ENCODE assay signal across 7 mouse cellular contexts in the genomic region with DNA sequence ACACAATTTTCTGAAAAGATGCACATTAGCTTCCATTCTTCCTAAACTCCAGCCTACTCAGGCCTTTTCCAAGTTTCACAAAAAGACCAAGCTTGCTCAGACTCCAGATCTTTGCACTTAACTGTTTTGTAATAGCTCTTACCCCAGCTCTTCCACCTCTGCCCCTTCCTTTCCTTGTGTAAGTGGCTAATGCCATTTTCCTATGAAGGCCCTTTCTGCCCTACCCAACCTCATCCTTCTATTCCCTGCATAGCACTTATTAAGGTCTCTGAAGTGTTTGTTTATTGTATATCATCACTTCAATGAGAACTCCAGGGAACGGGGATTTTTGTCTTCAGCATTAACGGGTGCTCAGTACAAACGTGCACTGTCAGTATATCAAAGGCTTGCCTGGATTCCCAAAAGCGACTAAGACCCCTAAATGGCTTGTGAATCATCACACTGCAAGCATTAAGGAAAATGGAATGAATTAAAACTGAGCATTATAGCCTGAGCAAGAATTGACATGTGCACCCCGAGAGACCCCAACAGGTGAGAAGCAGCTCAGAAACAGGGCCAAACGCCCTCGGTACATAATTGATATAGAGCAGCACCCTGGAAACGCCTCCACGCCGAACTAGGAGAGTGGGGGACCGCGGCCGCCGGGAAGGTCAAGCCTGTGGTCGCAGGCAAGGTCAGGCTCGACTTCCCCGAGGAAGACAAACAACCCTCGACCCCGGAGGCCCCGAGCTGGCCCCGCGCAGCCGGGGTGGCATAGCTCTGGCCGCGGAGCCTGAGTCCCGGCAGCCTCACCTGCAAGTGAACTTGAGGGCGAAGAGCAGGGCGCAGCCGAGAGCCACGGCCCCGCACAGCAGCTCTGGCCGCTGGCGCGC. TPM values are rescaled to one million over a fixed set of nuclear protein-coding genes. Genes with fewer than 3 reads are reported as not detected.
DNase-seq lines count a peak whose midpoint lies in the region; ATAC-seq and TF ChIP-seq lines count a peak whose summit lies in the region.

No protein-coding gene starts in this region.

- DNase-seq in lung, adult 2 months = peak; percentile 12
- no peak for DNase-seq in lung, postnatal 14 days
- DNase-seq in forebrain, embryonic 14.5 days (ENCODE audit: low spot score) = peak; percentile 20
- DNase-seq in limb, embryonic 10.5 days (ENCODE audit: low spot score) = no peak
- no peak for DNase-seq in ovary, postnatal 14 days (ENCODE audit: low spot score)

- TF ChIP-seq CTCF in lung, adult 2 months (IDR thresholded peaks at IDR 0.05; ENCODE audit: insufficient read depth, low read length) = no peak

- H3K79me2 ChIP-seq in myocyte (ENCODE audit: control insufficient read depth, insufficient read depth) = peaks cover 44% of the 10 kb centered on the region

- ATAC-seq in forebrain, embryonic 14.5 days = no peak; the same call in none of the 2 replicates

- peak overlapping the region; percentile 82 for H3K27ac ChIP-seq in brown adipose tissue, adult 24 weeks (replicated peaks; ENCODE audit: low read depth, low read length)
- peak overlapping the region; percentile 89 for H3K27ac ChIP-seq in forebrain, embryonic 14.5 days (ENCODE audit: low read depth, low read length)
- H3K27ac ChIP-seq in limb, embryonic 10.5 days = peak overlapping the region; percentile 95

- H3K4me3 ChIP-seq in lung, adult 2 months (replicated peaks; ENCODE audit: extremely low read depth, low read depth, low read length) = peak overlapping the region; percentile 67
- peak overlapping the region; percentile 95 for H3K4me3 ChIP-seq in brown adipose tissue, adult 24 weeks (ENCODE audit: insufficient read depth, low read depth, low read length)
- H3K4me3 ChIP-seq in forebrain, embryonic 14.5 days (ENCODE audit: low read depth, low read length) = peak overlapping the region; percentile 93
- peak overlapping the region; percentile 93 for H3K4me3 ChIP-seq in limb, embryonic 10.5 days
- H3K4me3 ChIP-seq in myocyte = peak overlapping the region; percentile 40

- no peaks in the 10 kb centered on the region for H3K9me3 ChIP-seq in forebrain, embryonic 14.5 days (replicated peaks; ENCODE audit: control insufficient read depth, low read length)
- H3K9me3 ChIP-seq in limb, embryonic 10.5 days (replicated peaks) = no peaks in the 10 kb centered on the region

- peak overlapping the region; percentile 92 for H3K9ac ChIP-seq in forebrain, embryonic 14.5 days (ENCODE audit: low read length)

- H3ac ChIP-seq in myocyte (ENCODE audit: control insufficient read depth, insufficient read length) = peak overlapping the region; percentile 51

- TF ChIP-seq POLR2A in lung, adult 2 months (IDR thresholded peaks at IDR 0.05; ENCODE audit: borderline replicate concordance, extremely low read depth, low read depth, low read length) = no peak
- TF ChIP-seq POLR2A in myocyte (IDR thresholded peaks at IDR 0.05; ENCODE audit: insufficient read length, low read depth) = no peak

- peaks cover 9% of the 10 kb centered on the region for H3K4me1 ChIP-seq in lung, adult 2 months (ENCODE audit: control insufficient read depth, insufficient read depth, low read length)
- H3K4me1 ChIP-seq in brown adipose tissue, adult 24 weeks (ENCODE audit: control insufficient read depth, insufficient read depth, insufficient read length, low read length) = peaks cover 6% of the 10 kb centered on the region; the same call in 1 of the 2 replicates
- peaks cover 17% of the 10 kb centered on the region for H3K4me1 ChIP-seq in forebrain, embryonic 14.5 days (ENCODE audit: control insufficient read depth, insufficient read depth, low read length)
- H3K4me1 ChIP-seq in limb, embryonic 10.5 days = peaks cover 26% of the 10 kb centered on the region

- H3K27me3 ChIP-seq in forebrain, embryonic 14.5 days (replicated peaks; ENCODE audit: control insufficient read depth, insufficient read depth, low read length) = no peaks in the 10 kb centered on the region
- H3K27me3 ChIP-seq in limb, embryonic 10.5 days (ENCODE audit: low read depth, poor library complexity, severe bottlenecking) = no peaks in the 10 kb centered on the region
- H3K27me3 ChIP-seq in myocyte (ENCODE audit: control insufficient read depth, insufficient read depth, insufficient read length) = no peaks in the 10 kb centered on the region

- peaks cover 13% of the 10 kb centered on the region for H3K36me3 ChIP-seq in forebrain, embryonic 14.5 days (ENCODE audit: control insufficient read depth, insufficient read depth, low read length)
- peaks cover 19% of the 10 kb centered on the region for H3K36me3 ChIP-seq in limb, embryonic 10.5 days
- H3K36me3 ChIP-seq in myocyte (ENCODE audit: control insufficient read depth, insufficient read depth) = peaks cover 12% of the 10 kb centered on the region

- peak overlapping the region; percentile 79 for H3K4me2 ChIP-seq in forebrain, embryonic 14.5 days (ENCODE audit: low read length)
- peak overlapping the region; percentile 66 for H3K4me2 ChIP-seq in myocyte (ENCODE audit: low read depth)

- WGBS in lung, adult 2 months = under 1% methylated on average over 34 of the region's 34 CpGs
- WGBS in forebrain, embryonic 14.5 days = under 1% methylated on average over 34 of the region's 34 CpGs
- WGBS in limb, embryonic 10.5 days = under 1% methylated on average over 30 of the region's 34 CpGs

TF ChIP-seq in myocyte, 11 proteins besides CTCF, POLR2A, EP300 and RAD21:
- TF ChIP-seq MAX (IDR thresholded peaks at IDR 0.05; ENCODE audit: low read depth) = no peak
- TF ChIP-seq TCF3 (IDR thresholded peaks at IDR 0.05; ENCODE audit: insufficient read length, low read depth) = no peak
- TF ChIP-seq SRF (IDR thresholded peaks at IDR 0.05; ENCODE audit: control insufficient read depth, insufficient read length, low read depth) = no peak
- no peak for TF ChIP-seq MYOD1 (IDR thresholded peaks at IDR 0.05; ENCODE audit: control insufficient read depth in 1 of 3, insufficient read length in 2 of 3, low read depth in 2 of 3)
- no peak for TF ChIP-seq USF1 (IDR thresholded peaks at IDR 0.05; ENCODE audit: low read depth)
- no peak for TF ChIP-seq MYOG (IDR thresholded peaks at IDR 0.05; ENCODE audit: control insufficient read depth in 1 of 3, insufficient read depth in 1 of 3, insufficient read length in 2 of 3, low read depth in 2 of 3)
- no peak for TF ChIP-seq REST (IDR thresholded peaks at IDR 0.05; ENCODE audit: insufficient read depth, insufficient read length)
- TF ChIP-seq TCF12 (IDR thresholded peaks at IDR 0.05; ENCODE audit: insufficient read depth, poor library complexity, severe bottlenecking) = no peak
- no peak for TF ChIP-seq CEBPB (IDR thresholded peaks at IDR 0.05; ENCODE audit: insufficient read depth, poor library complexity, severe bottlenecking)
- no peak for TF ChIP-seq POLR2AphosphoS2 (IDR thresholded peaks at IDR 0.05; ENCODE audit: insufficient read length, low read depth)
- TF ChIP-seq E2F4 (IDR thresholded peaks at IDR 0.05; ENCODE audit: insufficient read depth) = no peak

RNA-seq across cellular contexts. Expression of a gene that starts 0.7 kb away (rescaled TPM):
- 23.2 and 25.6 TPM in 2 replicates for polyA plus RNA-seq in lung, adult 2 months (2012; rRNA removed)
- polyA plus RNA-seq in brown adipose tissue, adult 24 weeks (2012; ENCODE audit: insufficient read depth, insufficient read length, missing spikeins) = 12.3 and 12.6 TPM in 2 replicates
- polyA plus RNA-seq in forebrain, embryonic 14.5 days (2014; fragmentation: Nextera tagmentation; extraction: Ambion mirVana) = 23.8 and 25.0 TPM in 2 replicates
- 27.9 and 33.4 TPM in 2 replicates for polyA plus RNA-seq in limb, embryonic 10.5 days (2016; fragmentation: Nextera tagmentation; extraction: Ambion mirVana)
- 9.7 TPM for polyA plus RNA-seq in myocyte (2012; fragmentation: generic; extraction: Trizol)

RNA-seq across cellular contexts. Expression of a gene that starts 42.5 kb away (rescaled TPM):
- 44.1 and 73.2 TPM in 2 replicates for polyA plus RNA-seq in lung, adult 2 months (2012; rRNA removed)
- 21.5 and 24.2 TPM in 2 replicates for polyA plus RNA-seq in brown adipose tissue, adult 24 weeks (2012; ENCODE audit: insufficient read depth, insufficient read length, missing spikeins)
- polyA plus RNA-seq in forebrain, embryonic 14.5 days (2014; fragmentation: Nextera tagmentation; extraction: Ambion mirVana) = 58.0 and 71.8 TPM in 2 replicates
- 61.9 and 71.3 TPM in 2 replicates for polyA plus RNA-seq in limb, embryonic 10.5 days (2016; fragmentation: Nextera tagmentation; extraction: Ambion mirVana)
- 11.4 TPM for polyA plus RNA-seq in myocyte (2012; fragmentation: generic; extraction: Trizol)

Comparison
In these comparisons a context has a peak if more than half of its experiments do, and no peak if none do; other contexts are left out.
1. DNase-seq: peak in lung, adult 2 months (single experiment) and forebrain, embryonic 14.5 days (single experiment); none in lung, postnatal 14 days (single experiment), limb, embryonic 10.5 days (single experiment) and ovary, postnatal 14 days (single experiment).
2. H3K4me3 ChIP-seq: peak in every context shown above with its lines; median percentile 95 in brown adipose tissue, adult 24 weeks; 93 in forebrain, embryonic 14.5 days; 93 in limb, embryonic 10.5 days; 67 in lung, adult 2 months; 40 in myocyte.
3. Peak in every context shown above with its lines, with median percentiles within 50 percentile points of each other: H3K27ac ChIP-seq.